Mouse (Mus musculus): ENCODE results near the gene Reln. TPM values are rescaled to one million over a fixed set of nuclear protein-coding genes. Genes with fewer than 3 reads are reported as not detected.

The Reln gene
- total RNA-seq, 2 experiments from 2014 or later, result 12.9 to 26.3 TPM

GRCm38 (mm10) chr5:22236801-22237200, 107.7 kb downstream of the Reln start:
- no peak for DNase-seq (ENCODE audit: low spot score in 2 of 2)

- no peak for DNase-seq (ENCODE audit: low spot score in 2 of 2)
Observed at GRCm38 (mm10) chr5:22224515-22224914, 120.0 kb downstream of the Reln start.

- DNase-seq (ENCODE audit: low spot score in 2 of 2), result no peak
Observed at GRCm38 (mm10) chr5:22223940-22224339, 120.6 kb downstream of the Reln start.

GRCm38 (mm10) chr5:22208311-22209021, 136.0 kb downstream of the Reln start:
- DNase-seq (ENCODE audit: low spot score in 2 of 2), result no peak

GRCm38 (mm10) chr5:22197926-22198325, 146.6 kb downstream of the Reln start:
- no peak for DNase-seq (ENCODE audit: low spot score in 2 of 2)

- DNase-seq (ENCODE audit: low spot score in 2 of 2), result no peak
Observed at GRCm38 (mm10) chr5:22196891-22197290, 147.6 kb downstream of the Reln start.

GRCm38 (mm10) chr5:22196476-22196875, 148.0 kb downstream of the Reln start:
- DNase-seq (ENCODE audit: low spot score in 2 of 2), result no peak

GRCm38 (mm10) chr5:22195352-22195941, 149.1 kb downstream of the Reln start:
- no peak for DNase-seq (ENCODE audit: low spot score in 2 of 2)

GRCm38 (mm10) chr5:22191784-22192183, 152.7 kb downstream of the Reln start:
- DNase-seq (ENCODE audit: low spot score in 2 of 2), result no peak

- DNase-seq (ENCODE audit: low spot score in 2 of 2), result no peak
Observed at GRCm38 (mm10) chr5:22190333-22190732, 154.2 kb downstream of the Reln start.

- no peak for DNase-seq (ENCODE audit: low spot score in 2 of 2)
Observed at GRCm38 (mm10) chr5:22187599-22187998, 156.9 kb downstream of the Reln start.

- DNase-seq (ENCODE audit: low spot score in 2 of 2), result no peak
Observed at GRCm38 (mm10) chr5:22176480-22176879, 168.0 kb downstream of the Reln start.

GRCm38 (mm10) chr5:22171336-22171735, 173.2 kb downstream of the Reln start:
- no peak for DNase-seq (ENCODE audit: low spot score in 2 of 2)

GRCm38 (mm10) chr5:22164060-22164934, 180.2 kb downstream of the Reln start:
- DNase-seq (ENCODE audit: low spot score in 2 of 2), result no peak

- DNase-seq (ENCODE audit: low spot score in 2 of 2), result no peak
Observed at GRCm38 (mm10) chr5:22160935-22161334, 183.6 kb downstream of the Reln start.

- DNase-seq (ENCODE audit: low spot score in 2 of 2), result no peak
Observed at GRCm38 (mm10) chr5:22158754-22159153, 185.7 kb downstream of the Reln start.

- no peak for DNase-seq (ENCODE audit: low spot score in 2 of 2)
Observed at GRCm38 (mm10) chr5:22153601-22154000, 190.9 kb downstream of the Reln start.

- no peak for DNase-seq (ENCODE audit: low spot score in 2 of 2)
Observed at GRCm38 (mm10) chr5:22141821-22142220, 202.7 kb downstream of the Reln start.

- no peak for DNase-seq (ENCODE audit: low spot score in 2 of 2)
Observed at GRCm38 (mm10) chr5:22139015-22139414, 205.5 kb downstream of the Reln start.

GRCm38 (mm10) chr5:22134402-22134801, 210.1 kb downstream of the Reln start:
- no peak for DNase-seq (ENCODE audit: low spot score in 2 of 2)

GRCm38 (mm10) chr5:22131730-22132522, 212.6 kb downstream of the Reln start:
- DNase-seq (ENCODE audit: low spot score in 2 of 2), result no peak

Data from adrenal gland, postnatal 4 days (tissue).